Mouse (Mus musculus) liver, embryonic 15.5 days (tissue): ENCODE results near the gene Mapkapk3. TPM values are rescaled to one million over a fixed set of nuclear protein-coding genes. Genes with fewer than 3 reads are reported as not detected.

ENCODE experiments used
- ATAC-seq: fragments of 200-750 bp; cut with Nextera tagmentation; 2 replicates; pipeline ENCODE4 v1.8.0; 2017; ENCODE audit warnings: moderate number of reproducible peaks, mild to moderate bottlenecking, moderate library complexity; ENCODE audit not compliant: insufficient read depth
- H3K27ac ChIP-seq: fragments of 300-500 bp; sonication (generic); replicated peaks from 2 replicates; pipeline ENCODE4 v1.5.1; 2015; ENCODE audit warnings: mild to moderate bottlenecking, inconsistent platforms
- H3K27me3 ChIP-seq: fragments of 300-500 bp; sonication (generic); 2 replicates; pipeline ENCODE4 v1.6.1; 2015; ENCODE audit warnings: mild to moderate bottlenecking, inconsistent platforms
- H3K36me3 ChIP-seq: fragments of 300-500 bp; sonication (generic); replicated peaks from 2 replicates; pipeline ENCODE4 v1.6.1; 2015; ENCODE audit warnings: moderate library complexity, mild to moderate bottlenecking, inconsistent platforms
- H3K4me1 ChIP-seq: fragments of 300-500 bp; sonication (generic); replicated peaks from 2 replicates; pipeline ENCODE4 v1.6.1; 2015; ENCODE audit warnings: inconsistent platforms
- H3K4me2 ChIP-seq: fragments of 300-500 bp; sonication (generic); 2 replicates; pipeline ENCODE4 v1.6.1; 2015; ENCODE audit warnings: moderate library complexity, mild to moderate bottlenecking, inconsistent platforms
- H3K4me3 ChIP-seq: fragments of 300-500 bp; sonication (generic); replicated peaks from 2 replicates; pipeline ENCODE4 v1.5.1; 2015; ENCODE audit warnings: mild to moderate bottlenecking, inconsistent platforms
- H3K9ac ChIP-seq: fragments of 300-500 bp; sonication (generic); 2 replicates; pipeline ENCODE4 v1.6.1; 2015; ENCODE audit warnings: moderate library complexity, mild to moderate bottlenecking, inconsistent platforms
- H3K9me3 ChIP-seq: fragments of 300-500 bp; sonication (generic); replicated peaks from 2 replicates; pipeline ENCODE4 v1.6.1; 2016; ENCODE audit warnings: inconsistent platforms
- WGBS: fragments of 180-500 bp; shearing (Covaris S2); methylation state at CpG from one replicate; pipeline ENCODE4 v1.1.7; 2015; ENCODE audit warnings: mixed read lengths; ENCODE audit not compliant: insufficient replicate concordance; 5-methylcytosine and 5-hydroxymethylcytosine counted together
- polyA plus RNA-seq: library from polyadenylated mRNA; unstranded; fragments of >200 nt; fragmentation: Nextera tagmentation; extraction: Ambion mirVana; gene quantifications from 2 replicates; pipeline ENCODE4 v1.2.1, GENCODE M21; 2015

Mapkapk3 gene
- polyA plus RNA-seq, 1 experiment from 2014 or later = 11.7 TPM

- Histone ChIP-seq H3K27ac (no peak overlapping the region), H3K4me3 (no peak overlapping the region), H3K27me3 (peaks cover 17% of the 10 kb centered on the region), H3K9me3 (no peaks in the 10 kb centered on the region), H3K4me1 (peaks cover 62% of the 10 kb centered on the region), H3K36me3 (no peaks in the 10 kb centered on the region), H3K4me2 (0 out of 2 replicates have a peak overlapping the region, but pooled peaks have one; percentile 95), H3K9ac (no peak overlapping the region)
- 32% methylated on average over 10 of the region's 10 CpGs for WGBS
- ATAC-seq = no peak
Measured at GRCm38 (mm10) chr9:107290897-107291296, 1.2 kb upstream of the Mapkapk3 start.

GRCm38 (mm10) chr9:107288711-107289110 is 966 bp downstream of the Mapkapk3 start:
- 14% methylated on average over 8 of the region's 8 CpGs for WGBS
- peaks cover 52% of the 10 kb centered on the region for H3K4me1 ChIP-seq
- peak overlapping the region; percentile 66 for H3K27ac ChIP-seq
- H3K4me2 ChIP-seq = peak overlapping the region; percentile 95
- peak; percentile 56 for ATAC-seq
- peaks cover 17% of the 10 kb centered on the region for H3K27me3 ChIP-seq
- H3K36me3 ChIP-seq = no peaks in the 10 kb centered on the region
- peak overlapping the region; percentile 62 for H3K4me3 ChIP-seq
- peak overlapping the region; percentile 42; the same call in 1 of the 2 replicates for H3K9ac ChIP-seq
- no peaks in the 10 kb centered on the region for H3K9me3 ChIP-seq

GRCm38 (mm10) chr9:107288105-107288650 is 1.5 kb downstream of the Mapkapk3 start:
- Histone ChIP-seq H3K9ac (no peak overlapping the region), H3K9me3 (no peaks in the 10 kb centered on the region), H3K27me3 (peaks cover 15% of the 10 kb centered on the region), H3K4me3 (peak overlapping the region; percentile 62), H3K4me1 (peaks cover 52% of the 10 kb centered on the region), H3K27ac (peak overlapping the region; percentile 51; the same call in 1 of the 2 replicates), H3K4me2 (peak overlapping the region; percentile 95), H3K36me3 (no peaks in the 10 kb centered on the region)
- WGBS = 70% methylated on average over 14 of the region's 14 CpGs
- no peak for ATAC-seq

- Histone ChIP-seq H3K4me3 (peak overlapping the region; percentile 62; the same call in 1 of the 2 replicates), H3K9ac (no peak overlapping the region), H3K4me1 (peaks cover 52% of the 10 kb centered on the region), H3K4me2 (peak overlapping the region; percentile 95), H3K27me3 (peaks cover 6% of the 10 kb centered on the region), H3K9me3 (no peaks in the 10 kb centered on the region), H3K36me3 (no peaks in the 10 kb centered on the region), H3K27ac (peak overlapping the region; percentile 57)
- no peak for ATAC-seq
- WGBS = 19% methylated on average over 2 of the region's 2 CpGs
Measured at GRCm38 (mm10) chr9:107287294-107287693, 2.4 kb downstream of the Mapkapk3 start.

GRCm38 (mm10) chr9:107285009-107285408 is 4.7 kb downstream of the Mapkapk3 start:
- H3K4me2 ChIP-seq = no peak overlapping the region
- no peaks in the 10 kb centered on the region for H3K9me3 ChIP-seq
- H3K9ac ChIP-seq = no peak overlapping the region
- WGBS = 9% methylated on average over 3 of the region's 3 CpGs
- H3K27me3 ChIP-seq = no peaks in the 10 kb centered on the region
- H3K4me1 ChIP-seq = peaks cover 51% of the 10 kb centered on the region
- H3K27ac ChIP-seq = no peak overlapping the region; the same call in 1 of the 2 replicates
- no peaks in the 10 kb centered on the region for H3K36me3 ChIP-seq
- H3K4me3 ChIP-seq = no peak overlapping the region
- ATAC-seq = no peak

GRCm38 (mm10) chr9:107282951-107283350 is 6.7 kb downstream of the Mapkapk3 start:
- ATAC-seq = no peak
- Histone ChIP-seq H3K27me3 (no peaks in the 10 kb centered on the region), H3K27ac (0 out of 2 replicates have a peak overlapping the region, but pooled peaks have one; percentile 38), H3K9me3 (no peaks in the 10 kb centered on the region), H3K36me3 (no peaks in the 10 kb centered on the region), H3K9ac (no peak overlapping the region), H3K4me2 (no peak overlapping the region), H3K4me3 (no peak overlapping the region), H3K4me1 (peaks cover 50% of the 10 kb centered on the region)
- 78% methylated on average over 9 of the region's 9 CpGs for WGBS

- Histone ChIP-seq H3K4me2 (no peak overlapping the region), H3K27ac (peak overlapping the region; percentile 76), H3K9me3 (no peaks in the 10 kb centered on the region), H3K4me3 (no peak overlapping the region), H3K4me1 (peaks cover 38% of the 10 kb centered on the region), H3K9ac (no peak overlapping the region), H3K36me3 (no peaks in the 10 kb centered on the region), H3K27me3 (no peaks in the 10 kb centered on the region)
- WGBS = 69% methylated on average over 5 of the region's 5 CpGs
- no peak for ATAC-seq
Measured at GRCm38 (mm10) chr9:107281241-107281987, 8.3 kb downstream of the Mapkapk3 start.

GRCm38 (mm10) chr9:107280322-107281027 is 9.2 kb downstream of the Mapkapk3 start:
- H3K4me3 ChIP-seq = peak overlapping the region; percentile 29
- no peak overlapping the region for H3K9ac ChIP-seq
- H3K27ac ChIP-seq = peak overlapping the region; percentile 76
- no peaks in the 10 kb centered on the region for H3K27me3 ChIP-seq
- H3K36me3 ChIP-seq = no peaks in the 10 kb centered on the region
- peaks cover 37% of the 10 kb centered on the region for H3K4me1 ChIP-seq
- no peaks in the 10 kb centered on the region for H3K9me3 ChIP-seq
- 8% methylated on average over 13 of the region's 13 CpGs for WGBS
- ATAC-seq = peak; percentile 50
- peak overlapping the region; percentile 59 for H3K4me2 ChIP-seq

- Histone ChIP-seq H3K4me3 (peak overlapping the region; percentile 29), H3K4me2 (peak overlapping the region; percentile 59), H3K27ac (peak overlapping the region; percentile 76), H3K9ac (no peak overlapping the region), H3K9me3 (no peaks in the 10 kb centered on the region), H3K27me3 (no peaks in the 10 kb centered on the region), H3K4me1 (peaks cover 32% of the 10 kb centered on the region), H3K36me3 (no peaks in the 10 kb centered on the region)
- 22% methylated on average over 16 of the region's 16 CpGs for WGBS
- ATAC-seq = peak; percentile 29
Measured at GRCm38 (mm10) chr9:107279378-107280321, 10.0 kb downstream of the Mapkapk3 start.

- Histone ChIP-seq H3K36me3 (no peaks in the 10 kb centered on the region), H3K27me3 (no peaks in the 10 kb centered on the region), H3K4me3 (no peak overlapping the region), H3K27ac (no peak overlapping the region), H3K9ac (no peak overlapping the region), H3K9me3 (no peaks in the 10 kb centered on the region), H3K4me2 (0 out of 2 replicates have a peak overlapping the region, but pooled peaks have one; percentile 59), H3K4me1 (peaks cover 32% of the 10 kb centered on the region)
- WGBS = 46% methylated on average over 8 of the region's 8 CpGs
- no peak for ATAC-seq
Measured at GRCm38 (mm10) chr9:107278527-107279377, 10.9 kb downstream of the Mapkapk3 start.
